Mouse (Mus musculus) erythroblast, embryonic 14.5 days (primary cell): ENCODE data around the gene Tmco1.

Experiments used
- GATA1 ChIP-seq: IDR thresholded peaks from 2 replicates; pipeline ENCODE4 v1.6.1; 2012; ENCODE audit warnings: low read length, inconsistent platforms, mixed read lengths
- TAL1 ChIP-seq: IDR thresholded peaks from 3 replicates; pipeline ENCODE4 v1.6.1; 2012; ENCODE audit warnings: low read length, inconsistent platforms, mixed read lengths

- TF ChIP-seq GATA1, result no peak
- no peak for TF ChIP-seq TAL1
These were observed 34.6 kb upstream of the Tmco1 start for GRCm38 (mm10) chr1:167273380-167274163.
